Mouse (Mus musculus) heart, adult 2 months (tissue): ENCODE results near the gene Azin2.

Experiments used
- CTCF ChIP-seq: fragments of 200-600 bp; IDR thresholded peaks from 2 replicates; pipeline ENCODE4 v1.8.1; 2022; ENCODE audit warnings: antibody characterized with exemption, mild to moderate bottlenecking, moderate library complexity
- EP300 ChIP-seq: fragments of 200-500 bp; IDR thresholded peaks from 2 replicates; pipeline ENCODE4 v1.6.1; 2011; ENCODE audit warnings: low read depth, low read length, control low read depth; ENCODE audit not compliant: insufficient read depth
- POLR2A ChIP-seq: fragments of 200-500 bp; IDR thresholded peaks from 2 replicates; pipeline ENCODE4 v1.6.1; 2011; ENCODE audit warnings: mild to moderate bottlenecking, low read depth, low read length, control low read depth; ENCODE audit not compliant: insufficient read depth

GRCm38 (mm10) chr4:128974677-128975076, 12.4 kb upstream of the Azin2 start:
- TF ChIP-seq CTCF = no peak
- no peak for TF ChIP-seq POLR2A
- no peak for TF ChIP-seq EP300
